Mouse (Mus musculus) gastrocnemius, postnatal 4 days (tissue): ENCODE results near the gene Ankrd52. TPM values are rescaled to one million over a fixed set of nuclear protein-coding genes. Genes with fewer than 3 reads are reported as not detected.

Experiments used
- DNase-seq, 2 experiments: peaks; one replicate each; pipeline ENCODE4 v3.0.0; 2021 to 2022; ENCODE audit warnings: low spot score in 2 of 2, mixed read lengths in 2 of 2
- total RNA-seq, 2 experiments: library from RNA; stranded (reverse); gene quantifications; 2 replicates each; pipeline ENCODE4 v1.2.3; 2021

Ankrd52 gene
- total RNA-seq, 2 experiments from 2014 or later = 45.3 to 48.3 TPM

- DNase-seq = peak in 1 of 2 experiments; percentile 5
Observed at GRCm38 (mm10) chr10:128369218-128369543, 7.7 kb upstream of the Ankrd52 start.

GRCm38 (mm10) chr10:128369599-128369998 is 7.3 kb upstream of the Ankrd52 start:
- DNase-seq = no peak

DNA sequence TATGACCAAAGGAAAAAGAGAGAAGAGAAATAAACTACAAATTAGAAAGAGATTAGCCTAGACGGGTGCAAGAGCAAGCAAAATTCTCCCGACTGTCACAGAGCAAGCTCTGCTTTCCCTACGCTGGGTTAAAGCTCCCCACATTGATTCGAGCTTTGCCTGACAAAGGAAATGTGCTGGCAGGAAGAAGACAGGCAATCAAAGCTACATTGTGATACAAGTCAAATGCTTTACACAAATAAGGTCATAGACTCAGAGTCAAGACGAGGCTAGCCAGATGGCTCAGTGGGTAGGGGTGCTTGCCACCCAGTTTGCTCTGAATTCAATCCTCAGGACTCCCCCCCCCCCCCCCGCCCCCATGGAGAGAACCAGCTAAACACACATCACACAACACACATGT is 6.9 kb upstream of the Ankrd52 start:
- no peak for DNase-seq

DNA sequence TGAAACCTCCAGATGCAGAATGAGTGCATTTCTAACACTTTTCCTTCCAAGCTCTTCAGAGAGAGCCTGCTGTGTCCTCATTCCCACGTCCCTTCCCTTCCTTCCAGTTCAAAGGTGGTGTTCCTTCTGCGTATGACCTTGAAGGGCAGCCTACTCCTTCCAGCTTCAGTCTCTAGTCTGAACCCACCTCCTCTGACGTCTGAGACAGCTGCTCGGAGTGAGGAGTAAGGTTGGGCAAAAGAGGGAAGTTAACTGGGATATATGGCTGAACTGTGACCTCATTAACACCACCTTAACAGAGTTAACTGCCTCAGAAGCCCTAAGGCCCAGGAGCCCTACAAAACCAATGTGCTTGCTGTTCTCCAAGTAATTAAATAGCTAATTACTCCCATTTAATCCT is 6.3 kb upstream of the Ankrd52 start:
- no peak for DNase-seq

DNA sequence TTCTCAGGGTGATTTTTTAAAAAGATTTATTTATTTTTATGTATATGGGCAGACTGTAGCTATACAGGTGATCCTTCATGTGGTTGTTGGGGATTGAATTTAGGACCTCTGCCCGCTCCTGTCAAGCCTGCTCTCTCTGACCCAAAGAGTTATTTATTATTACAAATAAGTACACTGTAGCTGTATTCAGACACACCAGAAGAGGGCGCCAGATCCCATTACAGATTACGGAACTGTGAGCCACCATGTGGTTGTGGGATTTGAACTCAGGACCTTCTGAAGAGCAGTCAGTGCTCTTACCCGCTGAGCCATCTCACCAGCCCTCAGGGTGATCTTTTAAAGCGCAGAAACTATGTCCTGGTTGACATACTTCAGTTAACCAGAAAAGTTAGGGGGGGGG is 4.8 kb upstream of the Ankrd52 start:
- DNase-seq = no peak

- no peak for DNase-seq
Observed at GRCm38 (mm10) chr10:128372989-128373748, 3.7 kb upstream of the Ankrd52 start.

DNA sequence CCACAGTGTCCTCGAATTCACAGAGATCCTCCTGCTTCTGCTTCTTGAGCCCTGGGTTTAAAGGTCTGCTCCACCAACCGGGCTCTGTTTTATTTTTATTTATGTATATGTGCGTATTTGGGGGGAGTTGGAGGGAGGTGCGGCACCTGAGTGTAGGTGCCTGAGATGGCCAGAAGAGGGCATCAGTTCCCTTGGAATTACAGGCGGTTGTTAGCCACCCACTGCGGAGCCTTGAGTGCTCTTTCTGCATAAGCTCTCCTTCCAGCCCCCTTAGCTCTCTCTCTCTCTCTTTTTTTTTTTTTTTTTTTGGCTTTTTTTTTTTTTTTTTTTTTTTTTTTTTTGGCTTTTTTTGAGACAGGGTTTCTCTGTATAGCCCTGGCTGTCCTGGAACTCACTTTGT is 2.5 kb upstream of the Ankrd52 start:
- DNase-seq = no peak

DNA sequence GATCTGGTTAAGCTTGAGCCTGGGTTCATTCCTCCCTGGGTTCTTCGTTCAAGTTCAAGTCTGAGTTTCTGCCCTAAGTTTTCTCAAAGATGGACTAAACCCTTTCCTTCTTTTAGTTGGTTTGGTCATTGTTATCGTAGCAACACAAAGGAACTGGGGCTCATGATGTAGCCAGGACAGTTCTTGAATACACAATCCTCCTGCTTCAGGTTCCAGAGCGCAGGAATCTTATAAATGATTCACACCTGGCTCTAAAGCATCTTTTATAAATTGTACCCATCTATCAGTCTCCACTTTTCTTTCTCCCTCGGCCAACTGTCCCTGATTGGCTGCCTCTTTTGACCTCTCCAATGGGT is 838 bp upstream of the Ankrd52 start:
- no peak for DNase-seq

DNA sequence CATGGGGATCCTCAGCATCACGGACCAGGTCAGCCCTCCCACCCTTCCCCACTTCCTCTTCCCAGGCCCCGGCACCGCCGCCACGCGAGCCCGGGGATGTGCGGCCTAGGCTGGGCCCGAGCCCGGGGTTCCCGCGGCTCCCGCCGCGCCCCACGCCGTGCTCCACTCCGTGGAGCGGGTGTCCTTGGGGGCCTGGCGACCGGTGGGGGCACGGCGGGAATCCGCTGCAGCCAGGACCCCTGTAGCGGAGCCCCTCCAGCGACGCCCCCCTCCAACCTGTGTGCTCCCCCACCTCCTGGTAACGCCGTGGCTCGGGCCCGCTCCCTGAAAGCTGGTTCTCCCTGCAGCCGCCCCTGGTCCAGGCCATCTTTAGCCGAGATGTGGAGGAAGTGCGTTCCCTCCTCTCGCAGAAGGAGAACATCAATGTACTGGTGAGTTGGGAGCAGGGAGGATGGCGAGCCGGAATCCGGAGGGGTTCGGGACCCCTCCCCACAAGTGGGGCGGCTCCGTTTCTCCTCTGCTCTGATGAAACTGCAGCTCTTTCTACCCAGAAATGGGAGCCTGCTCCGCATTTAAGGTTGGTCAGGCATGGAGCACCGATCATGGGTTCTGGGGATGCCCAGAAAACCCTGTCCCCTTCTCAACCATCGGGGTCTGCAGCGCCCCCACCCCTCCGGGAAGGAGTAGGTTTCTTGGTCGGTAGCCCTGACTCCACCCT is 466 bp downstream of the Ankrd52 start:
- no peak for DNase-seq

DNA sequence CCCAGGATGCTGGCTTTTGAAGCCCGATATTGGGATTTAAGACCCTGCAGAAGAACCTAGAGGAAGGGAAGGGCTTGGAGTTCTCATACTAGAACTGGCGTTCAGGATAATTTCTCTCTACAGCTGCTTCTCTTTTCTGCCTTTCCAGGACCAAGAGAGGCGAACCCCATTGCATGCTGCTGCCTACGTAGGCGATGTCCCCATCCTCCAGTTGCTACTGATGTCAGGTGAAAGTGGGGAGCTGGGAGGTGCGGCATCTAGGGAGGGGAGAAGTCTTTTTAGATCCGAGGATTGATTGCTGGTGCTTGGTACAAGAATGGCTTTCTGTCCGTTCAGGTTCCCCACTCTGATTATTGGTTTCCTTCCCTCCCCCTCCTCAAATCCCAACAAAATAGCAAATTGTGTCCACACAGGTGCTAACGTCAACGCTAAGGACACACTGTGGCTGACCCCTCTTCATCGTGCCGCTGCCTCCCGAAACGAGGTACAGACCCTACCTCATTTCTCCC is 1.1 kb downstream of the Ankrd52 start:
- DNase-seq = no peak

DNA sequence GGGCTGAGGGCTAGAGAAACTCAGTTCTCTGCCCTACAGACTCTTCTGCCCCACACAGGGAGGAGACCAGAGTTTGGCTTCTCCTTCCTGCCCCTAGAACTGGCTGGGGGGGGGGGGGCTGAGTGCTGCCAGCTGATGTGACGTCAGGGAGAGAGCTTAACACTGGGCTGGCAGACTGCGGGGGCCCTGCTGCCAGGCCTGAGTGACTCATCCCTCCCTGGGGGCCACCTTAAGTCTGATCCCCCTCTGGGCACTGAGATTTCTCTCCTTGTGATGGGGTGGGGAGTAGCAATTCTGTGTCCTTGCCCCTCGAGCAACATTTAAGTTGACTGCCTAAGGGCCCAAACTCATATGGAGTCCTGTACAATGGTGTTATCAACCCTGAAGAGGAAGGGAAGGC is 1.5 kb downstream of the Ankrd52 start:
- no peak for DNase-seq

GRCm38 (mm10) chr10:128379260-128379659 is 2.3 kb downstream of the Ankrd52 start:
- DNase-seq = no peak

DNA sequence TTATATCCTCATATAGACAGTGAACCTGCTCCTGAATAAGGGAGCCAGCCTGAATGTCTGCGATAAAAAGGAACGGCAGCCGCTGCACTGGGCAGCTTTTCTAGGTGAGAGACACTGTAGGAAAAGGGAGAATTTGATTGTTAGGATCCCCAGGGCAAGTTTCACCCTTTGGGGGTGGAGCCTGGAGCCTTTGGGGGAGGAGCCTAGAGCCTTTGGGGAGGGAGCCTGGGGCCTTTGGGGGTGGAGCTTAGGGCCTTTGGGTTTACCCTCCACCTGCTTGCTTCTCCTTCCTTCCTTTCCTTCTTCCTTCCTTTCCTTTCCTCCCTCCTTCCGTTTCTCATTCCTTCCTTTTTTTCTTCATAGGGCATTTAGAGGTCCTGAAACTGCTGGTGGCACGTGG is 3.6 kb downstream of the Ankrd52 start:
- DNase-seq = no peak

DNA sequence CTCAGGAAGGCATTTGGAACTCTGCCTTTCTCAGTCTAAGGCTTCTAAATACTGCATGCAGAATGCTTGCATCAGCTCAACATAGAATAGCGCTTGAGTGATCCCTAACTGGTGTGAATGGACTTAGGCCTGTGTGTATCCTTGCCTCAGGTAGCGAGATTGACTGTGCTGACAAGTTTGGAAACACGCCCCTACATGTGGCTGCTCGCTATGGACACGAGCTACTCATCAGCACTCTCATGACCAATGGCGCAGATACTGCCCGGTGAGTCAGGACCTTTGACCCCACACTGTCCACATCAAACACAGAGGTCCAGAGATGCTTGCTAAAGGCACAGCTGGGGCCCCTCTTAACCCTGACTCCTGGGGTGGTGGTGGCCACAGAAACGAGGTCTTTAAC is 5.6 kb downstream of the Ankrd52 start:
- DNase-seq = no peak

- no peak for DNase-seq
Observed at GRCm38 (mm10) chr10:128385902-128386301, 9.0 kb downstream of the Ankrd52 start.

DNA sequence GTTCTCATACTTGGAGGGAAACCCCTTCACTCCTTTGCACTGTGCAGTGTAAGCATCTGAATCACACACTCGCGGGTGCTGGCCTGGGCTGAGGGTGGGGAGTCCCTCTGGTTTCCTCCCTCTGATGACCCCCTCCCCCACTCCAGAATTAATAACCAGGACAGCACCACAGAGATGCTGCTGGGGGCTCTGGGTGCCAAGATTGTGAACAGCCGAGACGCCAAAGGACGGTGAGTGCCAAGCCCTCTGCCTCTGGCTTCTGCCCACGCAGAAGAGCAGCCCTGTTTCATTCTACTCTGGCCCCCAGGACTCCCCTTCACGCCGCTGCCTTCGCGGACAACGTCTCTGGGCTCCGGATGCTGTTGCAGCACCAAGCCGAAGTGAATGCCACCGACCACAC is 12.0 kb downstream of the Ankrd52 start:
- no peak for DNase-seq

GRCm38 (mm10) chr10:128389570-128389969 is 12.7 kb downstream of the Ankrd52 start:
- DNase-seq = no peak

GRCm38 (mm10) chr10:128390366-128390765 is 13.5 kb downstream of the Ankrd52 start:
- no peak for DNase-seq

DNA sequence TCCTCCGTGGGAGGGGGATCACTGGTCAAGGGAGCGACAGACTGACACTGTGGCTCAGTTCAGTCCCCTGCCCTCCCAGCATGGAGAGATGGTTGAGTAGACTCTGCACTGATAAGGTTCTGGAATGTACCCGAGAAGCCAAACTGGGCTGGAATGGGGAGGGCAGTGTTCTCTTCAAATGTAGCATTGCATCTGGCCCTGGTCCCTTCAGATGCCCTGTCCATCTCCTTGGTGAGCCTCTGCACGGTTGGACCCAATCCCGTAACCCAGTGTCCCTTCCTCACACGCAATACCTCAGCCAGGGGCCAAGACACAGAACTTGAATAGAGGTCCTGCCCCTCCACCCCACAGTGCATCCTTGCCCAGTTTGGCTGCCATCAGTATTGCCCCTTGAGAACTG is 14.9 kb downstream of the Ankrd52 start:
- no peak for DNase-seq

DNA sequence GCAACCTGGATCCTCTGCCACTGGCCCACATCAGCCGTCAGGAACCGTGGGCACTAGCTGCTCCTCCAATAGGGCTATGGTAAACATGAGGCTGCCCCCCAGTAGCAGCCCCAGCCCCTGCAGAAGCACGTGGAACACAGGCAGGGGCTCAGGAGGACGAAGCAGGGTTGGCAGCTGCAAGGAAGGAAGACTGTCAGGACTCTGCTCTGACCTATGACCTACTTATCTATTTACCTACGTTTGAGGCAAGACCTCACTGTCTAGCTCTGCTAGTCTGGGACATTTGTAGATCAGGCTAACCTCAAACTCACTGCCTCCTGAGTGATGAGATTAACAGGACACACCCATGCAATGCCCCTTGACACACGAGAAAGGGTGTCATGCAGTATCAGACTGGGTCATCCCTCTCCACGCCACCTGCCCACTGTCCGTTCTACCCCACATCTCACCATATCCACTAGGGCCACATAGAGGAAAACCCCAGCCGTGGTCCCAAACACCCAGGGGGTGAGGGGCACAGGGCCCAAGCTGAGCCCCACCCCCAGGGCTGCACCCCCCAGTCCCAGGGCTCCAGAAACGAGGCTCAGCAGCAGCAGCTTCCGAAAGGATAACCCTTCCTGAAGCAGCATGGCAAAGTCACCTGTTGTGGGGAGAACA is 19.2 kb downstream of the Ankrd52 start:
- DNase-seq = no peak

GRCm38 (mm10) chr10:128396716-128397264 is 19.9 kb downstream of the Ankrd52 start:
- no peak for DNase-seq

GRCm38 (mm10) chr10:128397466-128397865 is 20.6 kb downstream of the Ankrd52 start:
- DNase-seq = no peak
